Mouse (Mus musculus) layer of hippocampus, postnatal 10 days (tissue): ENCODE data around the gene Syt16. TPM values are rescaled to one million over a fixed set of nuclear protein-coding genes. Genes with fewer than 3 reads are reported as not detected.

Experiments
- DNase-seq, 2 experiments: peaks; one replicate each; pipeline ENCODE4 v3.0.0; 2021; ENCODE audit warnings: low spot score in 2 of 2
- total RNA-seq, 2 experiments: library from RNA; stranded (reverse); gene quantifications; 2 replicates each; pipeline ENCODE4 v1.2.3; 2021

Gene Syt16
- total RNA-seq, 2 experiments from 2014 or later: 74.6 to 78.0 TPM

DNA sequence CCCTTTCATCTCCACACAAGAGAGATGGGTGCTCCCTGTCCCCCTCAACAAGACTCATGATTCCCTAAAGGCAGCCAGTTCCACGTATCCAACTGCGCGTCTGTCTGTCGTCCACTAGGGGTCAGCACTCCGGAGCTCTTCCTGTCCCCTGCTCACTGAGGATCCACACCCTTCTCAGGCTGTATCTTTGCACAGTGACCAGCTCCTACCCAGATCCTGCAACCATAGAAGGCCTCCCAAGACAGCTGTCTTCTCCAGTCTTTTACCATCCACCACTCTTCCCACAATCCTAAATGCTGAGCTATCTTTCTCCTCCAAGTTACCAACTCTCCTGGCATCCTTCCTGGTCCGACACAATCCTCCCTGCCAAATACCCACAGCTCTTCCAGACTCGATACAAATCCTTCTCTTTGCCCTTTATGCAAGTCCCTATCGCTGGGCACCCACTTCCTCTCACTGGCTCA is 12.0 kb downstream of the Syt16 start:
- peak; percentile 40 to 59 for DNase-seq

DNA sequence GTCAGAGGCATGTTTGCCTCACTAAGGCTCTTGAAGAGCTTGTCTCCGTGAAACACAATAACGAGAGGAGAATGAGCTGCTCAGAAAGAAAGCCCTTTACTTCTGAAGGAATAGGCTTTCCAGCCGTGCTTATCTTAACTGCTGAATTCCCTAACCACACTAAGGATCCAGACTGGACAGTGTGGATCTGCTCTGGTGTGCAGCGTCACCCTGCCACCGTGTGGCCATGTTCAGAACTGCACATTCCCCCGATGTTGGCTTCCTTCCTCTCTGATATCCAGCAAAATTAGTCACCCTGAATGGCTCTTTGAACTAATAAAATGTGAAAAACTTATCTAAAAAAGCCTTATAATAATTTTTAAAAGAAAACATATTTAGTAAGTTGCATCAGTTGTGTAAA is 16.3 kb downstream of the Syt16 start:
- DNase-seq: peak; percentile 90 to 92

DNA sequence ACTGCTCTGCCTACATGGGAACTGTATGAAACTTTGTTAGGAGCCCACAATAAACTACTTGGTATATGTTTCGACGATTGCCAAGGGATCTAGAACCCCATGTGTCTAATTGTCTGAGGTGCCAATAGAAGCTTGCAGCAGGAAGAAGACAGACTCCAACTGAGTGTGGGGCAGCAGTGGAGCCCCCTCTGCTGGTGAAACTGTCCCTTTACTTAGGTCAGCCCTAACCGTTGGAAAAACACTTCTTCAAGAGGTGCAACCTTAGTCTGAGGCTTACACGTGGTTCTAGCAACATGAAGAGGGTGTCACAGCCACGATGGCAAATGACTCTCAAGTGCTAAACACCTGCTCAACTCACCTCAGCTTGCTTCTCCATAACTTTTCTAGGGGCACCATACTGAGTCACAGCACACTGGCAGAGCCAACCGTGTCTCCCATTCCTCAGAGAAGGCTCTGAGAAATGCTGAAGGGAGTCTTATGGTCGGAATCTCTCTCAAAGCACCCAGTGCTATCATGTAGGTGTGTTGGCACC is 17.3 kb downstream of the Syt16 start:
- DNase-seq: peak; percentile 38 to 51

DNA sequence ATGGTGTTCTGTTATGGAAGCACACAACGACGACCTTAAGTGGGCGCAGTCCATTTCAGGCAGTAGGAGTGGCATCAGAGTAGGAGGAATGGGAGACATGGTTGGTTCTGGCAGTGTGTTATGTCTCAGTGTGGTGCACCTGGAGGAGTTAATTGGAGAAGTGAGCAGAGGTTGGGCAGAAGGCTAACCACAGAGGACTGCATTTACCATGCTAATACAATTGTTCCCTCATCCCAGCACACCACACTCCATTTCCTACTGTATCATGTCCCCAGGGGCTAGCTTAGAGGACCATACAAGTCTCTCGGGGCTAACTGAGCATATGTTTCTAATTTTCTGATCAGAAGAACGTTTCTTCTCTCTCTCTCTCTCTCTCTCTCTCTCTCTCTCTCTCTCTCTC is 18.0 kb downstream of the Syt16 start:
- no peak for DNase-seq

DNA sequence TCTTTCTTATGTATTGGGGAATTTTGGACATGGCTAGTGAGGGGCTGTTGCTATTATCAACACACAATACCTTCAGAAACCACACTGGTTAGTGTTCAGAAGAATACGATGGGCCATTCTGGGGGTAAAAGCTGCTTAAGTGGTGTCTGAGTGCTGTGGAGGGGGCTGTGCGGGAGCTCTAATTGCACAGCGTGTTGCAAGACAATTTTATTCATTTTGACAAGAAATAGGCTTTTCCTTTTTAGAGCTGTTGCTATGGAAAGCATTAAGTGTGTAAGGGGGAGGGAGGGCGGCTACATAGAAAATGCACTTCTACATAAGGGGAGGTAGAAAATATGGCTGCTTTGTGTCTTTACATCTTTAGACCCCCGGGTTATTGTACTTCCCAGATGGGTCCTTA is 25.8 kb downstream of the Syt16 start:
- DNase-seq: no peak

DNA sequence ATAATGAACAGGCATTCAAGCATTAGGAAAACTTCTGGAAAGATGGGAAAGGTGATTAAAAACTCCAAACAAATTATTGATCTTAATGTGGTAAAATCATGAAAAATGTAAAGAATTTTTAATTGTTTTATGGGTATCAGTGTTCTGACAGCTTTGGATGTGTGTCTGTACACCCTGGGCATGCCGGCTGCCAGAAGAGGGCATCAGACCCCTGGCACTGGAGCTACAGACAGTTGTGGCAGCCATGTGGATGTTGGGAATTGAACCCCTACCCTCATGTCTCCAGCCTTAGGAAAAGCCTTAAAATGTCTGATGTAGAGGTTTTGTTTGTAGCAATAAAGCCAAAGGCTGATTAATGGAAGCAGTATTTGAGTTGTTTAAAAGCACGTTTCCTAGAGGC is 27.5 kb downstream of the Syt16 start:
- no peak for DNase-seq

DNA sequence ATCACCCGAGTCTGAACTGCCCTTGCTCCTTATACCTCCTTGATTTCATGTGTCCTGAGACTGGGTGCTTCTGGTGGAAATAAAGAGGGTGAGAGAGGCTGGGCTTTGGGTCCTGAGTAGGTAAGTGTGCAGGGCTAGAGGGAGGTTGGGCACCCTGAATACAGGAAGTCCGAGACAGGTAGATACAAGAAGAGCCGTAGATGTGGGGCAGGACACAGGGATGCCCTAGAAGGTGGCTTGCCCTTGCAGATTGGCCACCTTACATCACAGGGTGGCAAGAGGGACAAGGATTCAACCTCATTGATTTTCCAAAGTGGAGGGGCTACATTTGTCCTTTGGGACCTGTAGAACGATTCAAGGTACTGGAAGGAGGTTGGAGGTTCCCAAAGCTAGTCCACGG is 45.8 kb downstream of the Syt16 start:
- DNase-seq: no peak

DNA sequence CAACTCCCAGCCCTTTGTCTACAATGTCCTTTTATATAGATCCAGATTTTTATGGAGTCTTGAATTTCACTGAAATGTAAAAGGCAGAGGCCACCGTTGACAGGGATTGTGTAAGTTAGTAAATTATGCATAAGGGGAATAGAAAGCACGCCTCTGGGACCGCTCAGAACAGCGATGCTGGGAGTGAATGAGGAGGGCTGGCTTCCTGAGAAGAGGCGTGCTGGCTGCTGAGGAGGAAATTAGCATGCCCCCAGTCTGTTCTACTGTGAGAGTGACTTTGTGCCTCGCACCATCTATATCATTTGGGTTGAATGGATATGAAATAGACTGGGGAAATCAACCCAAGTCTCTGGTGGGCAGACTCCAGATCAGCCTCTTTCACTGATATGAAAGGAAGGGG is 46.3 kb downstream of the Syt16 start:
- DNase-seq: no peak

DNA sequence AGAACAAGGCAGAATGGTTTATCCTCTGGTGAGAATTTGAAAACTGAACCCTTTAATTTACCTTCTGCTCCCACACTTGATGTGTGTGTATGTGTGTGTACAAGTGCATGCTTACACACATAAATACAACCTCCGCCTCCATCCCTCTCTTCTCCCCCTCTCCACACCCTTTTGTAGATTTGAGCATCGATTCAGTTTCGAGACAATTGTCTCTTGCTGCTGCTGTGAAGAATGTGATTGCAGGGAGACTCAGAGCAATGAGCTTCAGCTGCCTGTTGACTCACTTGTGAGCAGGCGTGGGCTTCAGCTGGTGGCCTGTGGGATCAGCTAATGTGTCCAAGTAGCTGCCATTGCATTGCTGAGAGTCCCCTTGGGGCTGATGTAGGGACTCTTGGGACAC is 46.8 kb downstream of the Syt16 start:
- no peak for DNase-seq

DNA sequence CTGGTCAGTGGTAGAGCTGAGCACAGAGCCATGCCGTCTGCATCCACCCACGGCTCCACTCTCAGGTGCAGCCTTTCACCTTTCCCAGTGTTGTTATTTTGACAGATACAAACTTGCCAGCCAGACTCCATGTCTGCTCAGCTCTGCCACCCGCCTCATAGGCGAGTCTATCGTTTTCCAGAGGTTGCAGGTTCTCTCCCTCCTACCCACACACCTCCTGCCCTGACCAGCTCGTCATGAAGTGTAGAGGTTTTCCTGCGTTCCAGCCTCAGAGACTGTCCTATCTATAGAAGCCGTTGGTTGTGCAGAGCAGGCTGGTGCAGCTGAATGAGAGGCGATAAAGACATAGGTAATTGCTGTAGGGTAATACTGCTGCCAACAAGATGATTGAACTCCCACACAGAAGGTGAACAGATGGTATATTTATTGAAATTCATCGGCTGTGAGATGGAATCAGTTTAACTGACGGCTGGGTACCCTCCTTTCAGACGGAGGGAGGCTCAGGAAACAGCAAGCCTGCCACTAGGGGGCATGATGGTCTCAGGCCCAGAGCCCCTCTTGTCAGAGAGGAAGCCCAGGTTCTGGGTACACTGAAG is 58.0 kb downstream of the Syt16 start:
- DNase-seq: peak; percentile 86 to 91

DNA sequence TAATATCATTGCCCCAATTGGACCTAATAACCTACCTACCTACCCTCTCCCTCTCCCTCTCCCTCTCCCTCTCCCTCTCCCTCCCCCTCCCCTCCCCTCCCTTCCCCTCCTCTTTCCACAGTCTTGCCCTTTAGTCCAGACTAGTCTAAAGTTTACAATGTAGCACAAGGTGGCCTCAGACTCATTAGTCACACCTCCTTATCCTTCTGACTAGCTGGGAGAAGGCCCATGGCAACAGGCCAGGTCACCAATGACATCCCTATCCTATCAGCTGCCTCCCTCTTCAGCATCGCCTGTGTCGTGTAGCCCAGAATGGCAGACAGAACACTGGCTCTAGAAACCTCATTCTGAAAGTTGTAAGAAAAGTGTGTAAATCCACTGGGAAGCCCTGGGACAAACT is 58.7 kb downstream of the Syt16 start:
- no peak for DNase-seq

DNA sequence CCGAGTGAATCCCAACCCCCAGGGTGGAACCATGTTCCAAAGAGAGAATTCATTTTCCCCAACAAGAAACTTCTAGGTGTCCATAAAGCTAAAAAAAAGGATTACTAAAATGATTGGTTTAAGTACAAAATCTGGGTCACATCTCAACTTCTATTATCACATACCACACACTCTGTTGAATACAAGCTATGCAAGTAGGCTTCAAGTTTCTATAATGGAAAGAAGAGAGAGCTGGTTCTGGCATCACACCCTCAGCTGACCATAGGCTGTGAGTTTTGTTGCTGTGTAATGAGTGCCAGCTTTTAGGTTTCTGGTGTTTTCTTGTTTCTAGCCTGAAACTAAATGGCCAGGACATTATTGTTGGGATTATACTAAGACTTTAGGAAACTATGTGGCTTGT is 65.1 kb downstream of the Syt16 start:
- DNase-seq: no peak

DNA sequence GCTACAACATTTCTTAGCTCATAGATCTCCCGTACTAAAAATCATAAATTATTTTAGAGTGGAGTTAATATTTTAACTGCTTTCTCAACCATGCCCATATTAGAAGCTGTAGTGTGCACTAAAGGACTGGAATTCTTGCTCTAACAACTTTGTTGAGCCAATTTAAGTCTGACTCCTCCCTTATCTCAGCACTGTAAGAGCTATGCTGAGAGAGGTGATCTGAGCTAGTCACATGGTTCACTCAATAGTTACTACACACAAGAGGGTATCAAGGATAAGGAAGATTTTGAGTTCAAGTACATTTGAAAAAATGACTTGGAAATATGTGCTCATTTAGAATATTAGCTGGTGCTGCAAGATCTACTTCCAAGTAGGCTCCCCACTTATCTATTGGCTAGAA is 71.5 kb downstream of the Syt16 start:
- DNase-seq: no peak

DNA sequence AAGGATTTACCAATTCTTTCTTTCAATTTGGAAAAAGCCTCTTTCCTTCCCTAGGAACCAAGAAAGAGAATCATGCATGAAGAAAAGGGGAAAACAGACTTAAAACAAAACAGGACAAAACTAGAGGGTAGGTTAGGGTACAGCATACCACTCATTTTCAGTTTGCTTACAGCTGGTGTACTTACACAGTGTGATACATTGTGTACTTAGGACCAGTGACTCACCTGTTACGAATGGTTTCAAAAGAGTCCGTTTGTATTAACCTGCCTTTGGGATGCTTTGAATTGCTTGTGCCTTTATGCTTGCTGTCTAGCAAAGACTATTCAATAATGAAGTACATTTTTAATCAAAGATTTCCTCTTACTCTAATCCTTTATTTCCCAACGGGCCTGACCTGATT is 78.1 kb downstream of the Syt16 start:
- no peak for DNase-seq

DNA sequence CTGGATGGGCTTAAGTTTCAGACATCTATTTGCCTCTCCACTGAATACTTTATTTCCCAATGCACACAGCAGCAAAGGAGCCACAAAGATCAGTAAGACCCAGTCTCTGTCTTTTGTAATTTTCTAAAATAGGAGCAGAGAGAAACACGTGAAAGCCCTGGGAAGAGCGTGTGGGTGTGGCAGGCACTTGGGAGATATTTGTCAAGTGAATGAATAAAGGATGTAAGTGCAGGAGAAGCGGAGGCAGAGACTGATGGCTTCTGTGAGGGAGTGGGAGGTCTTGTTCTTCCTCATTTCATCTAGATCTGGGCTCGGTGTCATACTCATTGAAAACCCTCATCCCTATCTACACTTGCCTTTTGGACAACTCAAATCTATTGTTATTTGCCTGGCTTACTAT is 78.6 kb downstream of the Syt16 start:
- no peak for DNase-seq

DNA sequence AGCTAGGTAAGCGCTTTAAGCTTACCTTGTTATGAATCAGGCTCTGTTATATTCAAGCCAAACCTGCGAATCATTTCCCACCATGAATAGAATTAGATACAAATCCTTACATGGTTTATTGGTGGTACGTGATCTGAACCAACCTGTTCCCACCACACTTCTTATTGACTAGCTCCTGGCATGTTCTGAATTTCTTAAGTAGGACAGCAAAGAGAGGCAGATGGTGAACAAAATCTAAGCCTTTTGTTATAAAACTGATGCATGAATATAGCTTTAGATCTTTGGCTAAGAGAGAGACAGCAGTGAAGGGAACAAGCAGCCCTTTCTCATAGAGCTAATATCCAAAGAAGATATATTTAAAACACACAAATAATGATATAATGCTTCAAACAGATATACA is 83.7 kb downstream of the Syt16 start:
- no peak for DNase-seq

DNA sequence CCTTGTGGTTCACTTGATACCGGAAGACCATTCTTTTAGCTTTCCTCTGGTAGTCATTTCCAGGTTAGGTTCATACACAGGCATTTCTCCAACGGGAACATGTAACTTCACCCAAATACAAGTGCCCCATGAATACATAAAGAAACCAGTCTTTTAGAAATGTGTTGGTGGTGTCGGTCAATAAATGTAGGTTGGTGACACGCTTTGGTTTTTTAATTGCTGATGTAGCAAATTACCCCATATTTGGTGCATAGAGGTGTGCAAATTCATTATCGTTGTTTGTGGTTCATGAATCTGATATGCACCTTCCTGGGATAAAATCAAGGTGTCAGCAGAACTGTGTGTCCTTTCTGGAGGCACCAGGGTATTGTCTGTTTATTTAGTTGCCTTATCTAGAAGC is 86.9 kb downstream of the Syt16 start:
- no peak for DNase-seq

DNA sequence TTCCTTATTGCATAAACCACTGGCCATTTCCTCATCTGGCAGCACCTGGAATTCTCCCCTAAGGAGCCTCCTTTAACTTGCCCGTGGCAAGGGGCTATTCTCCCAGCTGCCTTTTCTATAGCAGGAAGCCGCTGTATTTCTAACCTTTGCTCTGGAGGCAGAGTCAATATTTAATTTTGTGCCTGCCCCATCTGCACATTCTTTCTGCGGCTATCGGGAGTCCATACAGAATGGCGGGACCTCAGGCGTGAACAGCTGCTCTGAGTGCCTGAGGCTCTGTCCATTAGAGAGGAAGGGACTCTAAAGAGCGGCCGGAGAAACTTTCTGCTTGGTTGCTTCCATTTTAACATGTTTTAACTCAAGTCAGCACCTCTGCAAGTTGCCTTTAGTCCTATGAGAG is 89.6 kb downstream of the Syt16 start:
- no peak for DNase-seq

DNA sequence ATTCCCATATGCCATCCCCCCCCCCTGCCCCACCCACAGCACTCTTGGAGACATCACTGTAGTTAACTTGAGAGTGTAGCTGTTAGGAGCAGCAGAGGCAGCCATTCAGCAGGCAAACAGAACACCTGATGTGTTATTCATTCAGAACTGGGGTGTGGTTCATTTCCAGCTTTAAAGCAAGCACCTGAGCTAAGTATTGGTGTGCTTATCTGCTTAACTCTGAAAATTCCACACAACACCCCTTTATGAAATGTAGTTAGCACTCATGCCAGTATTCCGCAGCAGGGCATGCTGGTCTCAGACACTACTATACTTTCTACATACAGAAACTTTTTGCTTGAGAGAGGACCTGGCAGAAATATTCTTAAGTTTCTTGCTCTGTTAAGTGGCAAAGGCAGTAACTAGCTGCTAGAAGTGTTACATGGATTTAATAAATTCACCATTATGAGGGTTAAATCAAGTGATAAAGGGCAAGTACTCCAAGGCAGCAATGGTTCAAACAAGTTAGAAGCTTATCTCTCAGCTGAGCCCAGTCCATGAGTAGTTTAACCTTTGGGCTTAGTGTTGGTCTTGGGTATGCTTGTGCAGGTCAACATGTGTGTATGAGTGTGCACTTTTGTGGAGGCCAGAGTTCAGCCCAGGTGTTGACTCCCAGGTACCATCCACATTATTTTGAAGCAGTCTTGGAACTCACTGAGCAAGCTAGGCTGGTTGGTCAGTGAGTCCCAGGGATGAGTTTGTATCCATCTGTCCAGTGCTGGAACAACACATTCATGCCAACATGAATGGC is 92.1 kb downstream of the Syt16 start:
- no peak for DNase-seq

DNA sequence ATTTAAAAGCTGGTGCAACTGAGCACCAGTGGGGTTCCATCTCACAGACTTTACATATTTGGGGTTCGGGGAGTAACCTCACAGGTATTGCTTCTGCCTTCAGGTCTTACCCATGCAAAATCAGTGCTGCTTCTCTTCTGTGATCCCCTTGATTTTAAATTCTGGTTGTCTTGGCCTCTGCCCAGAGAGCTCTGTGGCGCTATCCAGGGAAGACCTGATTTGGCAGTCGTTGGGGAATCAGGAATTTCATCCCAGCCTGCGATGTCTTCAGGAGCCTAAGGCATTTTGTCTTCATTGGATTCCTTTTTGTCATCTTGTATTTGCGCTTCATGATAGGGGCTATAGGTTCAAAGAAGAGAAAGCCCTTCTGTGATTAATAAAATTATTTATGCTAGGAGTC is 95.1 kb downstream of the Syt16 start:
- DNase-seq: no peak

DNA sequence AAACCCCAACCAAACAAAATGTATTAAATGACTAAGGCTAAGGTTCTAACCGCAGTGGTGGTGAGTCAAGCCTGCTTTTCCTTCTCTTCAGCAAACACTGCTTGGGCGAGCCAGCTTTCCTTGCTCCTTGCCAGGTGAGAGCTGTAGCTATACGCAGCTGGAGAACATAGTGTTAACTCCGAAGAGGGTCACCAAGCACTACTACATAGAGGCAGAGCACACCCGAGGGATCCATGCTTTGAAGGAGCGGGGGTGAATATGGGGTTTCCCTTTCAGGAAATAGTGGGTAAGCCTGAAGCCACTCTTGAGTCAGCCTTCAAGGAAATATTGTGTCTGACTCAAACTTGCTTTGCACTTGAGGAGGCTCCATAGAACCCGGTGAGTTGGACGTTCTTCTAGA is 95.6 kb downstream of the Syt16 start:
- DNase-seq: no peak

DNA sequence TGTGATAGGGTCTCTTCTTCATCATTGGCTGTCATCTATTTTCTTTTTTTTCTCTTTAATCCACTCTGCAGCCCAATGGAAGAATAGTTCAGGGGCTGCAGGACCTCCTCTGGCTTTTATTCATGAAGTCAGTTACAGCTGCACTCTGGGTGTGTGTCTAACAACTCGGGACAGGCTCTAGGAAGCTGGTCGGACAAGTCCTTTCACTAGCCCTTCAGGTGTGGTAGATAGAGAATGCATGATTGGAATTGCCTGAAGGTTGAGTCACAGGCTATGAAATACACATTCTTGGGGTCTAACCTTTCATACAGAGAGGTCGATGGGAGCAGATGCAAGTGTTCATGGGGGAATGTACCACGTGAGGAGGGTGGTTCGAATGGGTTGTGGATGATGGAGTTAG is 97.2 kb downstream of the Syt16 start:
- DNase-seq: no peak
